Mouse (Mus musculus): ENCODE measurements around the gene Fbxl18. TPM values are rescaled to one million over a fixed set of nuclear protein-coding genes. Genes with fewer than 3 reads are reported as not detected.

The Fbxl18 gene
- polyA plus RNA-seq, 1 experiment from 2014 or later = 7.2 TPM

GRCm38 (mm10) chr5:142923781-142924180 is 28.6 kb upstream of the Fbxl18 start:
- peaks cover 39 to 45% of the 10 kb centered on the region in 2 experiments for H3K4me1 ChIP-seq (ENCODE audit: control insufficient read depth in 2 of 2, insufficient read depth in 2 of 2, low read length in 2 of 2)
- WGBS = 83% methylated on average over 3 of the region's 3 CpGs

GRCm38 (mm10) chr5:142922251-142922650 is 27.0 kb upstream of the Fbxl18 start:
- Histone ChIP-seq H3K9me3 (ENCODE audit: control insufficient read depth, low read length) (no peaks in the 10 kb centered on the region), H3K27me3 (ENCODE audit: control insufficient read depth, insufficient read depth, low read length) (no peaks in the 10 kb centered on the region), H3K36me3 (ENCODE audit: control insufficient read depth, insufficient read depth, low read length) (no peaks in the 10 kb centered on the region), H3K9ac (ENCODE audit: low read length) (no peak overlapping the region), H3K4me2 (ENCODE audit: low read length) (no peak overlapping the region), H3K4me3 (ENCODE audit: control insufficient read depth in 1 of 2, insufficient read depth in 1 of 2, low read depth in 1 of 2, low read length in 2 of 2) (no peak overlapping the region), H3K27ac (replicated peaks in 1 of 2; ENCODE audit: control insufficient read depth in 1 of 2, insufficient read depth in 1 of 2, low read depth in 2 of 2, low read length in 2 of 2) (no peak overlapping the region), H3K4me1 (ENCODE audit: control insufficient read depth in 2 of 2, insufficient read depth in 2 of 2, low read length in 2 of 2) (peaks cover 31 to 36% of the 10 kb centered on the region in 2 experiments)
- 83% methylated on average over 5 of the region's 5 CpGs for WGBS
- no peak for ATAC-seq (ENCODE audit: insufficient number of reproducible peaks, insufficient read depth, low FRiP score, low read depth)

More at GRCm38 (mm10) chr5:142923781-142924180, 28.6 kb upstream of the Fbxl18 start:
- no peak for ATAC-seq (ENCODE audit: insufficient number of reproducible peaks, insufficient read depth, low FRiP score, low read depth)
- Histone ChIP-seq H3K36me3 (ENCODE audit: control insufficient read depth, insufficient read depth, low read length) (no peaks in the 10 kb centered on the region), H3K9ac (ENCODE audit: low read length) (no peak overlapping the region), H3K4me2 (ENCODE audit: low read length) (no peak overlapping the region), H3K27ac (replicated peaks in 1 of 2; ENCODE audit: control insufficient read depth in 1 of 2, insufficient read depth in 1 of 2, low read depth in 2 of 2, low read length in 2 of 2) (no peak overlapping the region), H3K9me3 (ENCODE audit: control insufficient read depth, low read length) (no peaks in the 10 kb centered on the region), H3K4me3 (ENCODE audit: control insufficient read depth in 1 of 2, insufficient read depth in 1 of 2, low read depth in 1 of 2, low read length in 2 of 2) (no peak overlapping the region), H3K27me3 (ENCODE audit: control insufficient read depth, insufficient read depth, low read length) (no peaks in the 10 kb centered on the region)

- no peaks in the 10 kb centered on the region for H3K36me3 ChIP-seq (ENCODE audit: control insufficient read depth, insufficient read depth, low read length)
- peak overlapping the region; percentile 23; the same call in 1 of the 2 replicates for H3K4me2 ChIP-seq (ENCODE audit: low read length)
- no peaks in the 10 kb centered on the region for H3K9me3 ChIP-seq (ENCODE audit: control insufficient read depth, low read length)
- no peak overlapping the region for H3K9ac ChIP-seq (ENCODE audit: low read length)
- H3K27me3 ChIP-seq (ENCODE audit: control insufficient read depth, insufficient read depth, low read length) = no peaks in the 10 kb centered on the region
- 50% methylated on average over 6 of the region's 6 CpGs for WGBS
- peak; percentile 5; the same call in 1 of the 2 replicates for ATAC-seq (ENCODE audit: insufficient number of reproducible peaks, insufficient read depth, low FRiP score, low read depth)
- H3K27ac ChIP-seq (replicated peaks in 1 of 2; ENCODE audit: control insufficient read depth in 1 of 2, insufficient read depth in 1 of 2, low read depth in 2 of 2, low read length in 2 of 2) = peak overlapping the region; percentile 37 to 66
- H3K4me1 ChIP-seq (ENCODE audit: control insufficient read depth in 2 of 2, insufficient read depth in 2 of 2, low read length in 2 of 2) = peaks cover 21 to 24% of the 10 kb centered on the region in 2 experiments
- no peak overlapping the region for H3K4me3 ChIP-seq (ENCODE audit: control insufficient read depth in 1 of 2, insufficient read depth in 1 of 2, low read depth in 1 of 2, low read length in 2 of 2)
Measured at GRCm38 (mm10) chr5:142921074-142921459, 25.8 kb upstream of the Fbxl18 start.

- no peak overlapping the region for H3K9ac ChIP-seq (ENCODE audit: low read length)
- no peak overlapping the region for H3K4me3 ChIP-seq (ENCODE audit: control insufficient read depth in 1 of 2, insufficient read depth in 1 of 2, low read depth in 1 of 2, low read length in 2 of 2)
- ATAC-seq (ENCODE audit: insufficient number of reproducible peaks, insufficient read depth, low FRiP score, low read depth) = peak; percentile 80
- no peaks in the 10 kb centered on the region for H3K27me3 ChIP-seq (ENCODE audit: control insufficient read depth, insufficient read depth, low read length)
- 22% methylated on average over 8 of the region's 8 CpGs for WGBS
- H3K9me3 ChIP-seq (ENCODE audit: control insufficient read depth, low read length) = no peaks in the 10 kb centered on the region
- peak overlapping the region; percentile 23; the same call in 1 of the 2 replicates for H3K4me2 ChIP-seq (ENCODE audit: low read length)
- peaks cover 15 to 18% of the 10 kb centered on the region in 2 experiments for H3K4me1 ChIP-seq (ENCODE audit: control insufficient read depth in 2 of 2, insufficient read depth in 2 of 2, low read length in 2 of 2)
- H3K27ac ChIP-seq (replicated peaks in 1 of 2; ENCODE audit: control insufficient read depth in 1 of 2, insufficient read depth in 1 of 2, low read depth in 2 of 2, low read length in 2 of 2) = peak overlapping the region; percentile 37 to 66
- no peaks in the 10 kb centered on the region for H3K36me3 ChIP-seq (ENCODE audit: control insufficient read depth, insufficient read depth, low read length)
Measured at GRCm38 (mm10) chr5:142920311-142921073, 25.3 kb upstream of the Fbxl18 start.

- Histone ChIP-seq H3K27ac (replicated peaks in 1 of 2; ENCODE audit: control insufficient read depth in 1 of 2, insufficient read depth in 1 of 2, low read depth in 2 of 2, low read length in 2 of 2) (no peak overlapping the region), H3K4me3 (ENCODE audit: control insufficient read depth in 1 of 2, insufficient read depth in 1 of 2, low read depth in 1 of 2, low read length in 2 of 2) (no peak overlapping the region), H3K9ac (ENCODE audit: low read length) (no peak overlapping the region), H3K9me3 (ENCODE audit: control insufficient read depth, low read length) (no peaks in the 10 kb centered on the region), H3K4me2 (ENCODE audit: low read length) (no peak overlapping the region), H3K4me1 (ENCODE audit: control insufficient read depth in 2 of 2, insufficient read depth in 2 of 2, low read length in 2 of 2) (peaks cover 10 to 12% of the 10 kb centered on the region in 2 experiments), H3K36me3 (ENCODE audit: control insufficient read depth, insufficient read depth, low read length) (no peaks in the 10 kb centered on the region), H3K27me3 (ENCODE audit: control insufficient read depth, insufficient read depth, low read length) (no peaks in the 10 kb centered on the region)
- 85% methylated on average over 8 of the region's 8 CpGs for WGBS
- ATAC-seq (ENCODE audit: insufficient number of reproducible peaks, insufficient read depth, low FRiP score, low read depth) = no peak
Measured at GRCm38 (mm10) chr5:142917402-142917801, 22.2 kb upstream of the Fbxl18 start.

GRCm38 (mm10) chr5:142916593-142916992 is 21.4 kb upstream of the Fbxl18 start:
- Histone ChIP-seq H3K9ac (ENCODE audit: low read length) (no peak overlapping the region), H3K9me3 (ENCODE audit: control insufficient read depth, low read length) (no peaks in the 10 kb centered on the region), H3K36me3 (ENCODE audit: control insufficient read depth, insufficient read depth, low read length) (no peaks in the 10 kb centered on the region), H3K27ac (replicated peaks in 1 of 2; ENCODE audit: control insufficient read depth in 1 of 2, insufficient read depth in 1 of 2, low read depth in 2 of 2, low read length in 2 of 2) (peak overlapping the region in 1 of 2 experiments; percentile 6; a peak in 1 of 4 replicates), H3K4me3 (ENCODE audit: control insufficient read depth in 1 of 2, insufficient read depth in 1 of 2, low read depth in 1 of 2, low read length in 2 of 2) (no peak overlapping the region), H3K4me1 (ENCODE audit: control insufficient read depth in 2 of 2, insufficient read depth in 2 of 2, low read length in 2 of 2) (peaks cover 10 to 11% of the 10 kb centered on the region in 2 experiments), H3K27me3 (ENCODE audit: control insufficient read depth, insufficient read depth, low read length) (no peaks in the 10 kb centered on the region), H3K4me2 (ENCODE audit: low read length) (no peak overlapping the region)
- no peak for ATAC-seq (ENCODE audit: insufficient number of reproducible peaks, insufficient read depth, low FRiP score, low read depth)
- 64% methylated on average over 7 of the region's 7 CpGs for WGBS

- no peak for ATAC-seq (ENCODE audit: insufficient number of reproducible peaks, insufficient read depth, low FRiP score, low read depth)
- no peaks in the 10 kb centered on the region for H3K9me3 ChIP-seq (ENCODE audit: control insufficient read depth, low read length)
- H3K27ac ChIP-seq (replicated peaks in 1 of 2; ENCODE audit: control insufficient read depth in 1 of 2, insufficient read depth in 1 of 2, low read depth in 2 of 2, low read length in 2 of 2) = no peak overlapping the region
- no peaks in the 10 kb centered on the region for H3K27me3 ChIP-seq (ENCODE audit: control insufficient read depth, insufficient read depth, low read length)
- WGBS = 71% methylated on average over 11 of the region's 11 CpGs
- H3K9ac ChIP-seq (ENCODE audit: low read length) = no peak overlapping the region
- H3K4me2 ChIP-seq (ENCODE audit: low read length) = no peak overlapping the region
- H3K36me3 ChIP-seq (ENCODE audit: control insufficient read depth, insufficient read depth, low read length) = no peaks in the 10 kb centered on the region
- no peak overlapping the region for H3K4me3 ChIP-seq (ENCODE audit: control insufficient read depth in 1 of 2, insufficient read depth in 1 of 2, low read depth in 1 of 2, low read length in 2 of 2)
- peaks cover 1 to 3% of the 10 kb centered on the region in 2 experiments for H3K4me1 ChIP-seq (ENCODE audit: control insufficient read depth in 2 of 2, insufficient read depth in 2 of 2, low read length in 2 of 2)
Measured at GRCm38 (mm10) chr5:142915231-142915630, 20.0 kb upstream of the Fbxl18 start.

Measured in heart, embryonic 14.5 days (tissue).